Mouse (Mus musculus): ENCODE results near the gene Chrm4.
A peak's percentile ranks its signal among the peaks of the same experiment; 100 is the strongest.

Chrm4 gene

DNA sequence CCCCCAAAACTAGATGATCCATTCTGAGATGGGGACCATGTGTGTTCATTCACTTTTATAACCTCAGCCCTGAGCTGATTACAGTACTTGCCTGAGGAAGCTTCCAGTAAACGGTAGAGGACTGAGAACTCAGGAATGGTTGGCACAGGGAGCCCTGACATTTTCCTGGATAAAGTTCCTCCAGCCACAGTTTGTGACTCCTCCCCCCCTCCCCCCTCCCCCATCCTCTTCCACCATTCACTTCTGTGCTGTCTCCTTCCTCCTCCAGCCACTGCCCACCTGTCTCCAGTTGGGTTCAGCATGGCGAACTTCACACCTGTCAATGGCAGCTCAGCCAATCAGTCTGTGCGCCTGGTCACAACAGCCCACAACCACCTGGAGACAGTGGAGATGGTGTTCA lies at the start of gene Chrm4:
Gene Chrm4, plus strand, starts transcription at position 301 of the 400 bp plus-strand sequence.
- no peak for DNase-seq

DNA sequence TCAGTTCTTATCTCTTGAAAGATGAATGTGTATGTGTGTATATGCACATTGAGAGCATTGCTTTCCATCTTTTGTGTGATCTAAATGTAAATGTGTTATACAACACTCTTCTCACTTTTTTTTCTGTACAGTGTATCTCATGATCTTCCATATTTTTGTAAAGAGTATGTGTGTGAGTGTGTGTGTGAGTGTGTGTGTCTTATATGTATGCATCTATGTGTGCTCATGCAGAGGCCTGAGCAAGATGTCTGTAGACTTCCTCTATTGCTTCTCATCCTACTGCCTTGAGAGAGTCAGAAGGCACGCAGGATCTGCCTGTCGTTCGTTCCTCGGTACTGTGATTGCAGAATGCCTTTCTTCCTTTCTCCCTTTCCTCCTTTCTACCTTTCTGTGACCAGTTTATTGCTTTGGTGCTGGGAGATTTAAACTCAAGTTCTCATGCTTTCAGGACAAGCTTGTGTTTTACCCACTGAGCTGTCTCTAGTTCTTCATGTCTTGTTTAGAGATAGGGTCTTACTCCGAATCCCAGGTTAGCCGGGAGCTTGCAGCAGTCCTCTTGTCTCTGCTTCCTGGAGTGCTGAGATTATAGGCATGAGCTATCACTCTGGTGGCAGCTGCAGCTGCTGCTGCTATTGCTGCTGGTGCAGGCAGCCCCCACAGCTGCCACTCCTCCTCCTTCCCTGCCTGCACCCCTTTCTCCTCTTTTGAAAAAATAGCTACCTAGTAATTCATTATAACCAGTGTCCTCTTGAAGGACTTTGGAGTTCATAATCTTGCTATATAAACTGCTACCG lies 48.5 kb upstream of the Chrm4 start:
- no peak for DNase-seq

DNA sequence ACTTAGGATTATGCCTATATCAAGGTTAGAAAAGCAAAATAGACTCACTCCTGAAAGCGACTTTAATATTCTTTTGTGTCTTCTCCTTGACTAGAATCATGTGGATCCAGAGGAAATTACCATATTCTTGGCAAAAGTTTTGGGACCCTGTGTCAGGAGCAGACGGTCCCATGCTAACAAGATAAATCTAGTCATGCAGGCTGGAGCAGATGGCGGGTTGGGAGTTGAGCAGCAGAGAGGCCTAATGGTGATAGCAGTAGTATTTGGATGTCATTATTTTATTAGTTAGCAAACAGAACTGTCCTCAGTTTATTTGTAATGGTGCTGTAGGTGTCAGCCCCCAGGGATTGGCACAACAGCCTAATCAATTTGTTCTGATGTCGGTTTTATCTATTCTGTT lies 43.1 kb upstream of the Chrm4 start:
- no peak for DNase-seq

DNA sequence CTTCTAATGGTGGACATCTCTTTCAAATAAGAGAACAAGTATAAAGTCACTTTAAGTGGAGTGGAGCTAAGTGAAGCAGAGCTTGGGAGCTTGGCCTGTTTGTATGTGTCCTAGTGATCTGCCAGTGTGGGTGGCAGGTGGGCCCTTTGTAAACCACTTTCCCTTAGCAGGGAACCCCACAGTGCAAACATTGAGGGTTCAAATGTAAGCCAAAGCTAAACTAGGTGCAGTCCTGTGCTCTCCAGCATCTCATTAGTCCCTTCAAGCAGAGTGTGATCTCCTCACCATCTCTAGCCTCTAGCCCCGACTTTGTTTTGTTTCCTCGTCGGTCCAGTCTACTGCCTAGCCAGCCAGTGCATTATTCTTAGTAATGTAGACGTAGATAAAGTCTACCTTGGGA lies 42.4 kb upstream of the Chrm4 start:
- no peak for DNase-seq

DNA sequence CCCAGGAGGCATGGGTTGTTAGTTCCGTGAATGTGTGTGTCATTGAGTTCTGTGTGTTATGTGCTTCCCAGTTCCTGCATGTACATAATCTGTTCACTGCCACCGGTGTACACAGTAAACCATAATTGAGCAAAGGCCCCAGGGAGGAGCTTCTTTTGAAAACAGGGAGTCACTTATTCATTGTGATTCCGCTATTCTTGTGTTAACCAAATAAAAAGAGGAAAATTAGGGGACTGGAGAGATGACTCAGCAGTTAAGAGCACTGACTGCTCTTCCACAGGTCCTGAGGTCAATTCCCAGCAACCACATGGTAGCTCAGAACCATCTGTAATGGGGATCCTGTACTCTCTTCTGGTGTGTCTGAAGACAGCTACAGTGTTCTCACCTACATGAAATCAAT lies 32.3 kb upstream of the Chrm4 start:
- DNase-seq = no peak

DNA sequence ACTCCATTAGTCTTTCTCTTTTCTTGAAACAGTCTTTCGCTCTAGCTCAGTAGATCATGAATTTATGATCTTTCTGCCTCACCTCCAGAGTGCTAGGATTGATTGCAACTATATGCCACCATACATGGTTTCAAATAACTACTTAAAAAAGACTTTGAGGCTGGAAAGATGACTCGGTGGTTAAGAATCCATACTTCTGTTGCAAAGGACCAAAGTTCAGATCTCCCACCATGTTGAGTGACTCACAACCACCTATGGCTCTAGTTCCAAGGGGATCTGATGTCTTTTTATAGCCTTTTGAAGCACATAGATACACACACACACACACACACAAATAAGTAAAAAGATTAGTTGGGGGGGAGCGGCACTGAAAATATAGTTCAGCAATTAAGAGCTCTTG lies 31.6 kb upstream of the Chrm4 start:
- DNase-seq = no peak

DNA sequence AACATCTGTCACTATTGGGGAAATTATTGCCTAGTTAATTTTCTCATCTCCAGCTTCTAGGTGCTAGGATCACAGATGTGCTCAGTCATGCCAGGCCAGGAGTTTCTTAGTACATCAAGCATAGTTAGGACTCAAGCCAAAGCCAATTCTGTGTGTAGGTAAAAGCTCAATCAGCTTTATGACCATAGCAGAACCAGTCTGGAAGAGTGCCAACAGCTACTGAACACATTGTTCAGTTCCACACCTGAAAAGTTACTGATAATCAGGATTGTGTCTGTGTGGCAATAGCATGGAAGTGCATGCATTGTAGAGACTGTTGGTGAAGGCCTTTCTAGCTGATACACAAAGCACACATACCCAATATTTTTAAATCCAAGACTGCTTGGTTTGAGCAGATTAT lies 29.1 kb upstream of the Chrm4 start:
- DNase-seq = no peak

DNA sequence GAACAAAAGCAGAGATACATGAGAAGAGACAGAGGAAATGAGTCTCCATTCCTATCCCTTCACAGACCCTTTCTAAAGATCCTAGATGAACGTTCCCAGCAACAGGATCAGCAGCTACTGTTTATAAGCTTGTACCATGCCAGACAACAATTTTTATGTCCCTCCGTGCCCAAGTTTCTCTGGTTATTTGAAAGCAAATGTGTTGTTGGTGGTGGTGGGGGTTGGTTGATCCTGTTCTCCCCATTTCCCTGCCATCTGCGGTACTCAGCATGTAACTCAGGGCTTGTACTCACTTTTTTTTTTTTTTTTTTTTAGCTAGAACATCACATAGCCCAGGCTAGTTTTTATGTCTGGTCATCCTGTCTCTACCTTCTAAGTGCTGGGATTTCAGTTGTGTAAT lies 27.9 kb upstream of the Chrm4 start:
- no peak for DNase-seq

DNA sequence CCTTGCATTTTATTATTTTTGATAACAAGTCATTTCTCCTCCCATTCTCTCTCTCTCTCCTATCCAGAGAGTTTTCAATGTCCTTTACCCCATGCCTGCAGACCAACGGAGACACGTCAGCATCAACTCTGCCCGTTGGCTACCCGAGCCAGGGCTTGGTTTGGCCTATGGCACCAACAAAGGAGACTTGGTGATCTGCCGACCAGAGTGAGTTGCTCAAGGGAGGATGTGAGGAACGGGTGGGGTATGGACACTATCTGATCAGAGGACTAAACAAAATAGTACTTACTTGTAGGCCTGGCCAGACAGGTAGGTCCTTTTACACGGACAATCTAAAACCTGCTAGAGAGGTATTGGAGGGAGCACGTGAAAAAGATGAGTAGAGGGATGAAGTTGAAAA lies 26.6 kb upstream of the Chrm4 start:
- no peak for DNase-seq

DNA sequence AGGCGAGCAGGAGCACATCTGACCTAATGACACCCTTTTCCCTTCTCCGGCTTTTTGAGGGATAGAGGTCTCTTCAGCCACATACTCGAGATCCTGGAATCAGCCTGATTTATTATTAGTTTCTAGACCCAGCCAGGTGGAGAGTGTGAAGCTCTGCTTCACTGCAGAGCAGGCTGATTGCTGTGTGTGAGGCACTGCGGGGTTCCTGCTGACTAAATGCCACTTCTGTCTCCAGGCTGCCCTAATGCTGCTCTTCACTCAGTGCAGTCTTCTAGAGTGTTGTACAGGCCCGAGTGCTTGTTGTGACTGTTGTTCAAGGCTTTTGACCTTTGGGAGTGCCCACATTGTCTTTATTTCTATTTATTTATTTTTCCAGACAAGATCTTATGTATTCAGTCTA lies 24.7 kb upstream of the Chrm4 start:
- no peak for DNase-seq

DNA sequence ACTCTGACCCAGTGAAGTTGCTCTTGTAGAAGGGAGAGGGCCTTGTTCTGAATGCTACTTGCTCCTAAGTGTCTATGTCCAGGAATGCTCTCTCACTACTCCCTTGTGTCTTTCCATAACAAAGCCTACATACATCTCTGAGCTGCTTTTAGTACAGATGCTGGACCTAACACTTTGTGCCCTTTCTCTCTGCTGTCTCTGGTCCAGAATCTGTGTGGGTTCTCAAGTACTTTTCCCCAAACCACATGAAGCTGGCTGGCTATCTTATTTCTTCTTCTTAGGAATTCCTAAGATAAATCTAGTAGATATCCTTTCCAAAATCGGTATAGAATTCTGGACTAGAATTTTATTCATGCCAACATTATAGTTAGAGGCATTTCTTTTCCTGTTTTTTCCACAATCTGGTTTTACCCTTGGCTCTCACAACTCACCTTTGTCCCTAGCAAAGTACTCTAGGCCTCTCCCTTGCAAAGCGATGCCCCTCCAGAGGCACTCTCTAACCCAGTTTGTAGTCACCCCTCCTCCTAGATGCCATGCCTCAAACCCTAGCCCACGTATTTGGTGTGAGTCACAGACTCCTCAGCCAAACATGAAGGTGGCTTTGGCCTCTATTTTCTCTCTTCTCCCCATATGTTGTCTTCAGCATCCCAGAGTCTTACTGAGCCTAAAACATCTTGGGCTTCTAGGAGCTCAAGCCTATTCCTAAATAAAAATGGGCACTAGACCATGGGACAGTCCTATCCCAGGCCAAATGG lies 23.7 kb upstream of the Chrm4 start:
- DNase-seq = no peak

DNA sequence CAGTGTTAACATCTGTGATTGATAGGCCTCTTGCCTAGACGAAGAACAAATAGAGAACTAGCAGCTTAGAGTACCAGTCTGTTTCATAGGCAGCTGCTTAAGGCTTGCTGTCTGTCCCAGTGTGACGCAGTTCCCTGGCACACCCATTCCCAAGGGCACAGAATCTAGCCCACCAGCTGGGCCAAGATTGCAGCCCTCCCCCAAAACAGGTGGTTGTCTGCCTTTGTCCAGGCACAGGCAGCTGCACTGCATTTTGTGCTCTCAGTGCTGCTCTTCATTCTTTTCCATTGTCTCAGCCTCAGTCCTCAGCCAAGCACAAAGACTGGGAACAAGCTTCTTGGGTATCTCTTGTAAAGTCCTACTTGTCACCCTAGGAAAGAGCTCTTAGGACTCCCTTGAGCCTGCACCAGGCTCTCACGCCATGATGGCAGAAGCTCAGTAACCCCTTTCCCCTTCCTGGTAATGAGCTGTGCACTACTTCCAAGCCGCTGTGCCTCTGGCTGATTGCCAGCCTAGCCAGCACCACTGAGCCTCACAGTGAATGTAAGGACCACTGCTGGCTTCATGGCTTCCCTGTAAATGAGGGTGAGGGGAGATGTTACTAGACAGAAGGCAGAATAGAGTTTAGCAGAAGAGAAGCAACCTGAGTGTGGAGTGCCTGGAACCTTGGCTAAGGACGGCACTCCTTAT lies 22.3 kb upstream of the Chrm4 start:
- DNase-seq = no peak

DNA sequence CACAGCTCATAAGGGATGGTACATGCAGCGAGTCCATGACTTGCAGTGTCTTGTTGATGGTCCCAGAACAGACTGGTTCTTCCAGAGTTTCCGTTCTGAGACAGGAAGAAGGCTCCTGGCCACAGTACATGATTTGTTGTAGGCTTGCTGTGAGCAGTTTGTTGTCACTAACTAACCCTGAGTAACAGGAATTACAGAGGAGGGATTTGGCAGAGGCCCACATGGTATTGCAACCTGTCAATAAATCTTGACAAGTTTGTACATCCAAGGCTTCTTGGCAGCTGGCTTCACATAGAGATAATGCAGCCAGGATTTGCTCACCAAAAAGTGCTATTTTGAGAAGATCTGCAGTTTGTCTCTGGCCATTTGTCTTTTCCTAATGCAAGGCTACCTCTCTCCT lies 20.9 kb upstream of the Chrm4 start:
- no peak for DNase-seq

DNA sequence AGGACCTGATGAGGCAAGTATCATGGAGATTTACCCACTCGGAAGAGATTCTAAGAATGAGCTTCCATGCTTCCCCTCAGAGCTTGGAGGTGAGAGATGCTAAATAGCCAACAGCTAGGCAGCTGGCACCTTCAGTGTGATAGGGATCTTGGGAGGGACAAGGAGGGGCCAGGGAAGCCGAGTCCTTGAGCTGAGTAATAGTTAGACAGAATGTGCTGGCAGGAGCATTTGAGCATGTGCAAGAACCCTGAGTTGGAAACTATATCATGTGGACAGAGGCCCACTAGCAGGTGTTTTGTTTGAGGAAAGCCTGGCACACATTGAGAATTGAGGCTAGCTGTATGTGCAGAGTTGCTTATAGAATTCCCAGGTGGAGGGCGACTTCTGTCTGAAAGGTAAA lies 14.4 kb upstream of the Chrm4 start:
- no peak for DNase-seq

DNA sequence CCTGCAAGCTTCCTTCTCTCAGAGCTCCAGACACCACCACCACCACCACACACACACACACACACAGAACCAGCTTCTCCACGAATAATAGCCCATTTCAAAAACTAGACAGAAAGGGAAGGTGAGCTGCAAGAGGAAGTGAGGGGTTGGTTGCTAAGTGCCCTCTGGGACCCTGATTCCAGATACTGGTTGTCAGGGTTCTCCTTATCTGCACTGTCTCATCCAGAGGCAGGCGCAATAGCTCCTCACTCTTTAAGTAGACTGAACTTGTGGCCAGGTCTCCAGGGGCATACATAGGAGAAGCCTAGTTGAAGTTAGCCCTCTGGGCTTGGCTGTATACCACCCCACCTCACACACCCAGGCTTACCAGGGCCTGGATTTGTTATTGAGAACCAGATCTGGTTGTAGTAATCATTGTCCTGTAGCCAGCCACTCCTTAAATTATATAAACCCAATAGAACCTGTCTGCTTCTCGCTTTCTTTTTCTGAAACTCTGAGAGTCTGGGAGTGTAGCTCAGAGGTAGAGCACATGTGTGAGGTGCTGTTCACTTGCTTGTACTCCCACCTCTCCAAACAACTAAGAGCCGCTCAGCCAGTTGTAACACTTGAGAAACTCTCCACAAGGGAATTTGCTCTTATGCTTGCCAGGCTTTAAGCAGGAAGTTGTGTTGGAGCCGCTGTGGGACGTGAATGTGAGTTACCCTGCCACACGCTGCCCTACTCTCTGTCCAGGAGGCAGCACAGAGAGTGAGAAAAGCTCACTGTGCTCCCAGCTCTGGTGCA lies 13.5 kb upstream of the Chrm4 start:
- DNase-seq = no peak

DNA sequence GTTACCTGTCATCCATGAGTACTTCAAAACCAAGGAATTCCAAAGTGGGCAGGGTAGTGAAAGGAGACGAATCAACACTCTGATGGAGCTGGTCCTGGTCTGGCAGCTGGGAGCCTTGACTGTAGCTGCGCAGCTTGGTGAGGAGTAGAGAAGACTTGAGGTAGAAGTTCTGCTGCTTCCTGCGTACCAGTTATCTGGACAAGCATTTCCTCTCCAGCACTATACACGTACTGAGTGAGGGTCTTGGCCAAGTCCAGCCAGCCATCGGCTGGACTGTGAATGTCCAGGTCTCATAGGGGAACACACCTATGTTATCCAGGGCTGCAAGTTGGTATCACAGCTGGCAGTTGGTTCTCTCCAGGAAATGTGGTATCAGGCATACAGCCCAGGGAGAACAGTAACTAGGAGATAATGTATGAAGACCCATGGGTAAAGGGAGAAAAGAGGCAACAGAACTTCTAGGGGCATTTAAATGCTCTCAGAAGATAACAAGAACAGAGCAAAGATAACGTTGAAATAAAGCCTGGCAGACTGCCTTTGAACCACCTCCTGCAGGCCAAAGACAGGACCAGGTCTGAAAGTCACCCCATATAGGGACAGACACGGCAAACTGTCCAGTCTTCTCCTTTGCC lies 10.6 kb upstream of the Chrm4 start:
- no peak for DNase-seq

DNA sequence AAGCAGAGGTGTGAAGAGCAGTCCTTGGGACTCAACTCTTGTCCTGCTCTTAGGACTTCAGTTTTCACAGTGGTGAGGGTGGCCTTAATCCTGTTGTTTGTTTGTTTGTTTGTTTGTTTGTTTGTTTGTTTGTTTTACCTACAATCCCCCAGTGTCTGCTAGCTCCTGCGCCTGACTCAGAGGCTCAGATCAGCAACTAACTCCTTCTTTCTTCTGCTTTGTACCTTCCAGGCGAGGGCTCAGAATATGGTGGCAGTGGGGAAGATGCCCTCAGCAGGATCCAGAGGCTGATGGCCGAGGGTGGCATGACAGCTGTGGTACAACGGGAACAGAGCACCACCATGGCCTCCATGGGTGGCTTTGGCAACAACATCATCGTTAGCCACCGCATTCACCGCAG lies 10.0 kb upstream of the Chrm4 start:
- no peak for DNase-seq

DNA sequence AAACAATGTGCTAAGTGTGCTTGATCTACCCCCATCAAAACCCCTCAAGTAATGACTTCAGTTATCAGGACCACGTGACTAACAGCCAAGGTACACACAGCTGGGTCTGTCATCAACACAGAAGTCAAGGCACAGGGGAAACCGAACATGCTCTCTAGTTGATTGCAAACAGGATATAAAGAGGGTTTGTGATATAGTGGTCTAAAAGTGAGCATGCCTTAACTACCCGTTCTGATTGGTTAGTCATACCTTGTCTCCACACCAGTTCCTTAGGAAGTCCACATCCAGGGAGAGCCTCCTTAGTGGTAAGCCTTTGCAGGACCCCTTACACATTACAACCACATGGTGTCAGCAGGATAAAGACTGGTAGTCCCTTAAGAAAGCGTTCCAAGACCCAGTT lies 6.9 kb upstream of the Chrm4 start:
- no peak for DNase-seq

DNA sequence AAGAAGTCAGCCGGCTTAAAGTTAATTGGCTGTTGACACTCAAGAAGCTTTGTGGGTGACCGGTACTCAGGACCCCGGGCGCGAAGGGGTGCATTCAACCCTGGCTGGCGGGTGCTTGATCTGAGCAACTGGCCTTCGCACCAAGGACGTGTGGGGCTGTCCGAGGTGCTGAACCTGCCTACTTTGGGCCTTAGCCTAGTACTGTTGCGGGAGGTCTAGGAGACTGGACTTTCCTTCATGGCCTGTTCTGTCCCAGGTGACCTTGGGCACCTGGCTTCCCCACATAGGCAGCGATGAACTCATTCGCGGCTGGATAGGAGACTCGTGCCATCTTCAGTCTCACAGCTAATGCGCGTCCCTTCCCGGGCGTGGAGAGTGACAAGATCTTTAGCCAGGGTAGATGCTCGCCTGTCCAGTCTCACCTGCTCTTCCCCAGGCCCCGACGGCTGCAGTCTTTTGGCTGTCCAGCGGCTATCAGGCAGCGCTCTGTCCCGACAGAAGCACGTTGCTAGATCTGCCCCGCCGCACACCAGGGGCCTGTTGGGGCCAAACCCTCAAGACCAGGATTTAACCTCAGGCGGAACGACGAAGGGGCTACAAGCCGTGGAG lies 5.8 kb upstream of the Chrm4 start:
- DNase-seq = peak in 1 of 2 experiments; percentile 60

DNA sequence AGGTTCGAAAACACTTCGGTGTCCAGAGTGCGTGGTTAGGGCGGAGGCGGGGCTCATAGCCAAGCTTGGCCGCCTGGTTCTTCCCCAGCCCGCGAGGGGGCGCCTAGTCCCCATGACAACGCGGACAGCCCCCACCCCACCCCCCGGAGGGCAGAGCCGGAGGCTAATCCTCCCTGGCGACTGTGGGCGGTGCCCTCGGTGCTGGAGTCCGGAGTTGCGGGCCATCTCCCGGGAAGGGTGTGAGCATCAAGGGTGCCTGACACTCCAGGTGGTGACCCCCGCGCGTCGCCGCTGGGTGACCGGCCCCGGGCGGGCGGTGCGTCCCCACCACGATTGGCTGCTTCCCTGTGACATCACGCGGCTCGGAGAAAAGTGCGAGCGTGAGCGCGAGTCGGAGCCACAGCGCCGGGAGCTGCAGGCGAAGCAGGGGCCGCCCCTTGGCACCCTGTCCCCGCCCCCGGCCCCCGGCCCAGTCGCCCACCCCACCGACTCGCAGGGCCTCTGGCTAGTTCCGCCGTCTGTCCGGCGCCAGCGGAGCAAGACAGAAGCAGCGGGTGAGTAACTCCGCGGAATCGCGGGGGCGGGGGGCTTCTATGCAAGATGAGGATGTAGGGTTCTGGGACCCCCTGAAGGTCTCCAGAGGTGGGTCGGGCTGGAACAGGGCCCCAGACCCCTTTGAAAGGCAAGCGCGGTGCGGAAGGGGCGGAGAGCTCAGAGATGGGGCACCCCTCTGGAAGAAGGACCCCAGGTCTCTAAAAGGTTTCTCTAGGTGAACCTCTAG lies 5.1 kb upstream of the Chrm4 start:
- peak in 1 of 2 experiments; percentile 42 for DNase-seq
